Mouse (Mus musculus): ENCODE results near the gene Smurf1.

- TF ChIP-seq GATA1 (IDR thresholded peaks at IDR 0.05; ENCODE audit: borderline replicate concordance, low read length): no peak
- no peak for TF ChIP-seq CTCF (IDR thresholded peaks at IDR 0.05; ENCODE audit: low read depth, low read length)
- TF ChIP-seq TAL1 (conservative IDR thresholded peaks at IDR 0.05; ENCODE audit: low read depth, low read length): no peak
- TF ChIP-seq POLR2AphosphoS5 (IDR thresholded peaks at IDR 0.05; ENCODE audit: insufficient replicate concordance, low read depth, low read length): no peak
Measured at GRCm38 (mm10) chr5:144984839-144985238, 19.2 kb upstream of the Smurf1 start.

All from G1E (cell line).